Mouse (Mus musculus): ENCODE results near the gene Plxnb2. TPM values are rescaled to one million over a fixed set of nuclear protein-coding genes. Genes with fewer than 3 reads are reported as not detected.

Gene Plxnb2
- polyA plus RNA-seq, 1 experiment from 2014 or later, result 99.0 TPM

- WGBS, result under 1% methylated on average over 38 of the region's 38 CpGs
- H3K4me3 ChIP-seq, result peak within 1 kb of the TSS; percentile 98
- H3K9ac ChIP-seq, result peak within 1 kb of the TSS; percentile 99
- peak within 1 kb of the TSS; percentile 99 for H3K27ac ChIP-seq (replicated peaks)
- H3K36me3 ChIP-seq, result peaks cover 2% of the 10 kb centered on the region; the same call in 1 of the 2 replicates
- H3K4me2 ChIP-seq, result peak within 1 kb of the TSS; percentile 77
- ATAC-seq (ENCODE audit: extremely low read depth, insufficient number of reproducible peaks, low FRiP score, low TSS enrichment), result peak; percentile 96
- peaks cover 19% of the 10 kb centered on the region for H3K4me1 ChIP-seq
- no peaks in the 10 kb centered on the region for H3K27me3 ChIP-seq (replicated peaks)
- H3K9me3 ChIP-seq, result no peaks in the 10 kb centered on the region
Observed at GRCm38 (mm10) chr15:89196313-89196706, 15.7 kb upstream of the Plxnb2 start, which contains the start of gene Dennd6b. TSS of gene Dennd6b (minus strand) at chr15:89196496.

GRCm38 (mm10) chr15:89195690-89196312 is 15.2 kb upstream of the Plxnb2 start:
- under 1% methylated on average over 25 of the region's 25 CpGs for WGBS
- ATAC-seq (ENCODE audit: extremely low read depth, insufficient number of reproducible peaks, low FRiP score, low TSS enrichment), result peak; percentile 87
- Histone ChIP-seq H3K4me1 (peaks cover 19% of the 10 kb centered on the region), H3K4me2 (peak overlapping the region; percentile 77), H3K9me3 (no peaks in the 10 kb centered on the region), H3K27me3 (replicated peaks) (no peaks in the 10 kb centered on the region), H3K9ac (peak overlapping the region; percentile 99), H3K36me3 (peaks cover 2% of the 10 kb centered on the region; the same call in 1 of the 2 replicates), H3K27ac (replicated peaks) (peak overlapping the region; percentile 99), H3K4me3 (peak overlapping the region; percentile 98)

- Histone ChIP-seq H3K36me3 (peaks cover 7% of the 10 kb centered on the region; the same call in 1 of the 2 replicates), H3K4me2 (peak overlapping the region; percentile 77), H3K27me3 (replicated peaks) (no peaks in the 10 kb centered on the region), H3K4me3 (peak overlapping the region; percentile 98), H3K27ac (replicated peaks) (peak overlapping the region; percentile 99), H3K9ac (peak overlapping the region; percentile 99), H3K4me1 (peaks cover 19% of the 10 kb centered on the region), H3K9me3 (no peaks in the 10 kb centered on the region)
- 28% methylated on average over 6 of the region's 6 CpGs for WGBS
- no peak for ATAC-seq (ENCODE audit: extremely low read depth, insufficient number of reproducible peaks, low FRiP score, low TSS enrichment)
Observed at GRCm38 (mm10) chr15:89195261-89195681, 14.7 kb upstream of the Plxnb2 start.

- H3K4me1 ChIP-seq, result peaks cover 21% of the 10 kb centered on the region
- no peaks in the 10 kb centered on the region for H3K27me3 ChIP-seq (replicated peaks)
- no peaks in the 10 kb centered on the region for H3K9me3 ChIP-seq
- WGBS, result 90% methylated on average over 5 of the region's 5 CpGs
- ATAC-seq (ENCODE audit: extremely low read depth, insufficient number of reproducible peaks, low FRiP score, low TSS enrichment), result no peak
- H3K4me2 ChIP-seq, result no peak overlapping the region
- peaks cover 41% of the 10 kb centered on the region for H3K36me3 ChIP-seq
- H3K4me3 ChIP-seq, result no peak overlapping the region
- H3K27ac ChIP-seq (replicated peaks), result no peak overlapping the region
- no peak overlapping the region for H3K9ac ChIP-seq
Observed at GRCm38 (mm10) chr15:89184937-89185227, 4.3 kb upstream of the Plxnb2 start.

- H3K27ac ChIP-seq (replicated peaks), result no peak overlapping the region
- 68% methylated on average over 5 of the region's 5 CpGs for WGBS
- no peak overlapping the region for H3K9ac ChIP-seq
- no peak for ATAC-seq (ENCODE audit: extremely low read depth, insufficient number of reproducible peaks, low FRiP score, low TSS enrichment)
- H3K36me3 ChIP-seq, result peaks cover 36% of the 10 kb centered on the region
- H3K27me3 ChIP-seq (replicated peaks), result no peaks in the 10 kb centered on the region
- no peaks in the 10 kb centered on the region for H3K9me3 ChIP-seq
- H3K4me2 ChIP-seq, result no peak overlapping the region
- H3K4me3 ChIP-seq, result no peak overlapping the region
- H3K4me1 ChIP-seq, result peaks cover 26% of the 10 kb centered on the region
Observed at GRCm38 (mm10) chr15:89184141-89184936, 3.8 kb upstream of the Plxnb2 start.

GRCm38 (mm10) chr15:89182842-89183241 is 2.3 kb upstream of the Plxnb2 start:
- no peaks in the 10 kb centered on the region for H3K27me3 ChIP-seq (replicated peaks)
- peaks cover 41% of the 10 kb centered on the region for H3K4me1 ChIP-seq
- no peaks in the 10 kb centered on the region for H3K9me3 ChIP-seq
- H3K4me3 ChIP-seq, result no peak overlapping the region
- WGBS, result 63% methylated on average over 5 of the region's 5 CpGs
- peaks cover 23% of the 10 kb centered on the region for H3K36me3 ChIP-seq
- ATAC-seq (ENCODE audit: extremely low read depth, insufficient number of reproducible peaks, low FRiP score, low TSS enrichment), result no peak
- H3K9ac ChIP-seq, result 0 out of 2 replicates have a peak overlapping the region, but pooled peaks have one; percentile 5
- peak overlapping the region; percentile 95 for H3K27ac ChIP-seq (replicated peaks)
- 0 out of 2 replicates have a peak overlapping the region, but pooled peaks have one; percentile 92 for H3K4me2 ChIP-seq

GRCm38 (mm10) chr15:89182328-89182741 is 1.7 kb upstream of the Plxnb2 start:
- Histone ChIP-seq H3K27ac (replicated peaks) (peak overlapping the region; percentile 95), H3K36me3 (peaks cover 20% of the 10 kb centered on the region), H3K9ac (0 out of 2 replicates have a peak overlapping the region, but pooled peaks have one; percentile 5), H3K4me3 (no peak overlapping the region), H3K27me3 (replicated peaks) (no peaks in the 10 kb centered on the region), H3K4me2 (peak overlapping the region; percentile 92), H3K4me1 (peaks cover 46% of the 10 kb centered on the region), H3K9me3 (no peaks in the 10 kb centered on the region)
- WGBS, result 18% methylated on average over 6 of the region's 6 CpGs
- ATAC-seq (ENCODE audit: extremely low read depth, insufficient number of reproducible peaks, low FRiP score, low TSS enrichment), result no peak; the same call in 1 of the 2 replicates

GRCm38 (mm10) chr15:89181561-89182270 is 1.1 kb upstream of the Plxnb2 start:
- Histone ChIP-seq H3K36me3 (peaks cover 14% of the 10 kb centered on the region), H3K4me2 (peak overlapping the region; percentile 92), H3K9ac (peak overlapping the region; percentile 96), H3K4me1 (peaks cover 52% of the 10 kb centered on the region), H3K4me3 (peak overlapping the region; percentile 82), H3K27ac (replicated peaks) (peak overlapping the region; percentile 95), H3K9me3 (no peaks in the 10 kb centered on the region), H3K27me3 (replicated peaks) (no peaks in the 10 kb centered on the region)
- 54% methylated on average over 10 of the region's 10 CpGs for WGBS
- ATAC-seq (ENCODE audit: extremely low read depth, insufficient number of reproducible peaks, low FRiP score, low TSS enrichment), result no peak

GRCm38 (mm10) chr15:89180081-89180541 is 477 bp downstream of the Plxnb2 start:
- peak overlapping the region; percentile 92 for H3K4me2 ChIP-seq
- peak overlapping the region; percentile 95 for H3K27ac ChIP-seq (replicated peaks)
- WGBS, result under 1% methylated on average over 26 of the region's 26 CpGs
- H3K9me3 ChIP-seq, result no peaks in the 10 kb centered on the region
- peak overlapping the region; percentile 96 for H3K9ac ChIP-seq
- H3K27me3 ChIP-seq (replicated peaks), result no peaks in the 10 kb centered on the region
- 0 out of 2 replicates have a peak, but pooled peaks cover 4% of the 10 kb centered on the region for H3K36me3 ChIP-seq
- peaks cover 68% of the 10 kb centered on the region for H3K4me1 ChIP-seq
- peak overlapping the region; percentile 82 for H3K4me3 ChIP-seq
- ATAC-seq (ENCODE audit: extremely low read depth, insufficient number of reproducible peaks, low FRiP score, low TSS enrichment), result no peak

- ATAC-seq (ENCODE audit: extremely low read depth, insufficient number of reproducible peaks, low FRiP score, low TSS enrichment), result no peak
- Histone ChIP-seq H3K36me3 (0 out of 2 replicates have a peak, but pooled peaks cover 4% of the 10 kb centered on the region), H3K4me1 (peaks cover 73% of the 10 kb centered on the region), H3K4me2 (peak overlapping the region; percentile 92), H3K9ac (peak overlapping the region; percentile 96), H3K27ac (replicated peaks) (peak overlapping the region; percentile 95), H3K27me3 (replicated peaks) (no peaks in the 10 kb centered on the region), H3K4me3 (peak overlapping the region; percentile 82), H3K9me3 (no peaks in the 10 kb centered on the region)
- WGBS, result 5% methylated on average over 6 of the region's 6 CpGs
Observed at GRCm38 (mm10) chr15:89179630-89179964, 991 bp downstream of the Plxnb2 start.

Measured in heart, embryonic 13.5 days (tissue).